Mouse (Mus musculus) T-helper 2 cell (primary cell): ENCODE results near the gene Ube2z.
"Not testable (repeated sequence)": the region's sequence is repeated elsewhere in the genome, so short reads cannot be mapped to it uniquely, and the experiment has no call there.

Experiments
- in situ Hi-C: fragments of 300-600 bp; cut with MboI, MseI; formaldehyde crosslinking; loops from one replicate; pipeline ENCODE4 v1.15.1; 2025; ENCODE audit warnings: high pct_unique_total_duplicates

Gene Ube2z

GRCm38 (mm10) chr11:96065215-96065911 is at the start of gene Ube2z:
Ube2z (minus strand) TSS chr11:96065388.
- in situ Hi-C loops: no loop called here

DNA sequence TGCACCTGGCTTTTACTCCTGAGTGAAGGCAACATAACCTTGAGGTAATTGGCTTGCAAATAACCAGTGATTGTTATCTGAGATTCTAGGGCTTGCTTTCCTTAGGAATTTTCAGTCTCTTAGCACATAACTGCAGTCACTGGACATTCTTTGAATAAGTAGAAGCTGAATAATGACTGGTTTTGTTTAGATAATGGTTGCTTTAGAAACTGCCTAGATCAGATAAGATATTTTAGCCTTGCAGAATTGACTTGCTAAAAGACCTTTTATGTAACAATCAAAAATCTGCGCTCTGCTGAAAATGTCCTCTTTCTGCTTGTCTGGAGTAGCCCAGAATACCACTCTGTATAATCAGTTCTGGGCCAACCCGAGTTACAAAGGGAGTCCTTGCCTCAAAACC is 48.9 kb upstream of the Ube2z start:
- in situ Hi-C loops: no loop called here

- in situ Hi-C loops: no loop called here
These were observed 46.6 kb upstream of the Ube2z start, which contains the start of gene Calcoco2 for GRCm38 (mm10) chr11:96111751-96112150. Calcoco2 (minus strand) TSS chr11:96111964.

DNA sequence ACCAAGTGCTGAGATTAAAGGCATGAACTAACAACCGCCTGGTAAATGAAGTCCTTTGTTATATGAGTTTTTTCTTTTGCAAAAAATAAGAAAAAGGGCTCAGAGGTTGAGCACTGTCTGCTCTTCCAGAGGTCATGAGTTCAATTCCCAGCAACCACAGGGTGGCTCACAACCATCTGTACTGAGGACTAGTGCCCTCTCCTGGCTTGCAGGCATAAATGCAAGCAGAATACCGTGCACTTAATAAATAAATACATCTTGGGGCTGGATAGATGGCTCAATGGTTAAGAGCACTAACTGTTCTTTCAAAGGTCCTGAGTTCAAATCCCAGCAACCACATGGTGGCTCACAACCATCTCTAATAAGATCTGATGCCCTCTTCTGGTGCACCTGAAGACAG is 45.8 kb upstream of the Ube2z start:
- in situ Hi-C loops: not testable (repeated sequence)

DNA sequence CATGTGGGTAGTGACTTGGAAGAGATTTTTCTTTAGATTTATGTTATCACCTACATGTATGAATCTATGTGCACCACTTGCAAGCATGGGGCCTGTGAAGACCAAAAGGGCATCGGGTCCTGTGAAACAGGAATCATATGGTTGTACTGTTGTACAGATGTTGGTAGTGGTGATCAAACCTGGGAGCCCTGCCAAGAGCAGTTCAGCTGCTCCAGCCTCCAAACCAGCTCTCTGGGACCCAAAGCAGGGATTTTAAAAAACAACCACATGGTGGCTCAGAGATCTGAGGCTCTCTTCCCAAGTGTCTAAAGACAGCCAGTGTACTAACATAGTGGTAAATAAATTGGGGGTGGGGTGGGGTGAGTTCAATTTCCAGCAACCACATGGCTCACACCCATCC is 43.2 kb upstream of the Ube2z start:
- in situ Hi-C loops: no loop called here

GRCm38 (mm10) chr11:96093361-96093760 is 28.2 kb upstream of the Ube2z start:
- in situ Hi-C loops: no loop called here

DNA sequence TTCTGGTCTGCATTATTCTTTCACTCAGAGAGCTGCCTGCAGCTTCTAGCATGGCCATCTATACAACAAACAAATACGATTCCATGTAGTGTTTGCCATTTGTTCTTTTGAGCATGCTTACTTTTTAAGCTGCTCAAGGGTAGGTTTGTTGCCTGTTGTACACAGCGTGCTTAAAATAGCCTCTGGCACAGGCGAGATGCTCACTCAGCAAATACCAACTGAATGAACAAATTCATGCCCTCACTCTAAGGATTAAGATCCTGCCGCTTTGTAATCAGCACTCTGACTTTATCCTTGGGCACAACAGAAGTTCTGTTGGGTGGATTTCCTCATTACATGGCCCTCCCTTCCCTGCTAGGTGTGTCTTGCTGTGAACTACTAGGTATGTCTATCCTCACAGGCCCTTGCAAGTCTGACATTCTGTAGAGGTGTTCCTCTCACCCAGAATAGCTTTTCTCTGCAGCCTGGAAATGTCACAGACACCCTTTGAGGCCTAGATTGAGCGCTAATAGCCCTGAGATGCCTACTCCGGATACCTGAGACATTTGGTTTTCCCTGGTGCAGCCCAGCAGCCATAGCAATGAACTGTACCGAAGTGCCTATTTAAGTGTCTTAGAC is 27.6 kb upstream of the Ube2z start:
- in situ Hi-C loops: no loop called here

- in situ Hi-C loops: no loop called here
These were observed 25.9 kb upstream of the Ube2z start for GRCm38 (mm10) chr11:96091073-96091472.

DNA sequence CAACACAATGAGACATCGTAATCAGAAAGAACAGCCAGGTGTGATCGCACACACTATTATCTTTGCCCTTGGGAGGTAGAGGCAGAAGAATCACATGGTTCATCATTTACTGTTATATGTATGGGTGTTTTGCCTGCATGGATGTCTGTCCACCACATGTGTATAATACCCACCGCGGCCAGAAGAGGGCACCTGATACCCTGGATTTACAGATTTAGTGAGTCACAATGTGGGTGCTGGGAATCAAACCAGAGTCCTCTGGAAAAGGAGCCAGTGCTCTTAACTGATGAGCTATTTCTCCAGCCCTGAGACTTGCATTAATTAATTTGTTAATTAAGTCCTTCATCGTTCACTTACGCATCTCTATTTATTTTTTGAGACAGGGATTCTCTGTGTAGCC is 22.8 kb upstream of the Ube2z start:
- in situ Hi-C loops: no loop called here

DNA sequence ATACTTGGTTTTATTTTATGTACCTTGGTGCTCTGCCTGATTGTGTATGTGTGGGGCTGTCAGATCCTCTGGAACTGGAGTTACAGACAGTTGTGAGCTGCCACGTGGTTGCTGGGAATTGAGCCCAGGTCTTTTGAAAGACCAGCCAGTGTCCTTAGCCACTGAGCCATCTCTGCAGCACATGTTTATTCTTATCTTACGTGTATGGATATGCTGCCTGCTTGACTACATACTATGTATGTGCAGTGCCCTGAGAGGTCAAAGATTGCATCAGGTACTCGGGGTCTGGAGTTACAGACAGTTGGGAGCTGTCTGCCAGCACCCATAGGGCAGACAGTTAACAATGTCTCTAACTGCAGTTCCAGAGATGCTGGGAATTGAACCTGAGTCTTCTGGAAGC is 17.5 kb upstream of the Ube2z start:
- in situ Hi-C loops: no loop called here

DNA sequence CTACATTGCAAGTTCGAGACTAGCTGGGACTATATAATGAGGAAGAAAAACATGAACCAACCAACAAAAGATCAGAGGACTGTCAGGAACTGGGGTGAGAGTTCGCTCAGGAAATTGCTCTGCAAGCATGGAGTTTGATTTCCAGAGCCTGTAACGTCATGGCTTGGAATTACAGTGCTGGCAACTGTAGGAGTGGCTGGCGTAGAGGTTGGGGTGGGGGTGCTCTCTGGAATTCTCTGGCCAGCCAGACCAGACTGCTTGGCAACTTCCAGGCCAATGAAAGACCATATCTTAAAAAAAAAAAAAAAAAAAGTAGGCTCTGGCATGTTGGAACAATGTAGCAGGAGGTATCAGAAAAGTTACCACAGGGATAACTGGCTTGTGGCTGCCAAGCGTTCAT is 15.5 kb upstream of the Ube2z start:
- in situ Hi-C loops: no loop called here

GRCm38 (mm10) chr11:96076221-96077105 is 11.3 kb upstream of the Ube2z start:
- in situ Hi-C loops: no loop called here

- in situ Hi-C loops: no loop called here
These were observed 10.5 kb upstream of the Ube2z start, which contains the start of gene Atp5g1 for GRCm38 (mm10) chr11:96075509-96076220. Atp5g1 (minus strand) TSS chr11:96075670.

DNA sequence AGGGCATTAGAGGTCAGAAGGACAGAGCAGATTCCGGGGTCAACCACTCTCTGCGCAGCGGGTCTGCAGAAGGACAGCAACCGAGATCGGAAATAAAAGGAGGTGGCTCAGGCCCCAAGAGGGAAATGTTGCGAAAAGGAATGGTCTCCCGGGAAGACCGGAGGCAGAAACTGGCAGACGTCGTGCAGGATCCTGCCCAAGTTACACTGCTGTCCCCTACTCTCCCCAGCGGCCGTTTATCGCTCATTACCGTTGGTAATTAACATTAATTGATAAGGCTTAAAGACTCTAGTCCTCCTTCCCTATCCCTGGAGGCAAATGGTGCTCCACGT is 10.0 kb upstream of the Ube2z start:
- in situ Hi-C loops: no loop called here

GRCm38 (mm10) chr11:96074351-96075176 is 9.4 kb upstream of the Ube2z start:
- in situ Hi-C loops: no loop called here

DNA sequence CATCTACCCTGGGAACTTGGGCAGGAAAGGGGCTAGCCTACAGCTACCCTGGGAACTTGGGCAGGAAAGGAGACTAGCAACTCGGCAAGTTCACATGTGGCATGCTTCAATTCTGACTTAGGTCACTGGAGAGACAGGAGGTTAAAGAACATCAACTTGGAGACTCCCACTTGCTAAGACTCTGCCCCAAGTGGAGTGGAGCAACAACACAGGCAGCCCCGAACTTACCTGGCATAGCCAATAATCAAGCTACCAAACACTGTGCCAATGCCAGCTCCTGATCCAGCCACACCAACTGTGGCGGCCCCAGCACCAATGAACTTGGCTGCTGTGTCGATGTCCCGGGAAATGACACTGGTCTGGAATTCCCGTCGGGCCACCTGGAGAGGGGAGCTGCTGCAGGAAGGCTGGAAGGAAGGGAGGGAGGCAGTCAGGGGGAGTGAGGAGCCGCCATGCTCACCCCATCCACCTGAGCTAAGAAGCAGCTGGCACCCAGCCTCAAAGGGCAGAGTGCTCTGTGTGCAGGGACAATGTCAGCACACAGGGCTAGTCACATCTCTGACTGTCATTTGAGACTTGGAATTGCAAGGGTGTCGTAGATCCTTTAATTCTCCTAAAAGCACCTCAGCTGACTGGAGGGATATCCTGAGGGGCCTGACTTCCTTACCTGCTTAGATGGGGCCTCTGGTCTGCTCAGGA is 8.3 kb upstream of the Ube2z start:
- in situ Hi-C loops: no loop called here

- in situ Hi-C loops: no loop called here
These were observed 5.8 kb upstream of the Ube2z start for GRCm38 (mm10) chr11:96071013-96071412.

- in situ Hi-C loops: no loop called here
These were observed 5.2 kb upstream of the Ube2z start for GRCm38 (mm10) chr11:96070353-96070752.

- in situ Hi-C loops: no loop called here
These were observed 3.0 kb upstream of the Ube2z start for GRCm38 (mm10) chr11:96068231-96068630.

- in situ Hi-C loops: no loop called here
These were observed 520 bp downstream of the Ube2z start for GRCm38 (mm10) chr11:96064521-96065214.
